Mouse (Mus musculus) midbrain, embryonic 14.5 days (tissue): ENCODE results near the gene Gria1. TPM values are rescaled to one million over a fixed set of nuclear protein-coding genes. Genes with fewer than 3 reads are reported as not detected.

Experiments used
- ATAC-seq: fragments of 200-750 bp; cut with Nextera tagmentation; 2 replicates; pipeline ENCODE4 v1.8.0; 2017; ENCODE audit warnings: moderate number of reproducible peaks, moderate library complexity; ENCODE audit not compliant: low FRiP score, low TSS enrichment
- DNase-seq: peaks from one replicate; pipeline ENCODE4 v3.0.0-alpha.2; 2015
- H3K27ac ChIP-seq: fragments of 300-500 bp; sonication (generic); replicated peaks from 2 replicates; pipeline ENCODE4 v1.5.1; 2014; ENCODE audit warnings: mild to moderate bottlenecking, low read depth, low read length, moderate library complexity
- H3K27me3 ChIP-seq: fragments of 300-500 bp; sonication (generic); 2 replicates; pipeline ENCODE4 v1.6.1; 2014; ENCODE audit warnings: low read length, control low read depth, mixed read lengths; ENCODE audit not compliant: control insufficient read depth, insufficient read depth
- H3K36me3 ChIP-seq: fragments of 300-500 bp; sonication (generic); 2 replicates; pipeline ENCODE4 v1.6.1; 2014; ENCODE audit warnings: low read length, control low read depth; ENCODE audit not compliant: control insufficient read depth, insufficient read depth
- H3K4me1 ChIP-seq: fragments of 300-500 bp; sonication (generic); 2 replicates; pipeline ENCODE4 v1.6.1; 2014; ENCODE audit warnings: mild to moderate bottlenecking, antibody characterized with exemption, low read length, control low read depth; ENCODE audit not compliant: control insufficient read depth, insufficient read depth
- H3K4me2 ChIP-seq: fragments of 300-500 bp; sonication (generic); 2 replicates; pipeline ENCODE4 v1.6.1; 2014; ENCODE audit warnings: mild to moderate bottlenecking, low read length, moderate library complexity
- H3K4me3 ChIP-seq: fragments of 300-500 bp; sonication (generic); replicated peaks from 2 replicates; pipeline ENCODE4 v1.5.1; 2014; ENCODE audit warnings: low read depth, low read length
- H3K9ac ChIP-seq: fragments of 300-500 bp; sonication (generic); replicated peaks from 2 replicates; pipeline ENCODE4 v1.6.1; 2014; ENCODE audit warnings: mild to moderate bottlenecking, low read length, moderate library complexity
- H3K9me3 ChIP-seq: fragments of 300-500 bp; sonication (generic); 2 replicates; pipeline ENCODE4 v1.6.1; 2016; ENCODE audit warnings: low read length, control low read depth, mixed read lengths; ENCODE audit not compliant: control insufficient read depth
- WGBS: fragments of 180-500 bp; shearing (Covaris S2); extraction: QIAGEN DNeasy Blood & Tissue Kit; methylation state at CpG from one replicate; pipeline ENCODE4 v1.1.7; 2014; 5-methylcytosine and 5-hydroxymethylcytosine counted together
- polyA plus RNA-seq: library from polyadenylated mRNA; unstranded; fragments of >200 nt; fragmentation: Nextera tagmentation; extraction: Ambion mirVana; gene quantifications from 2 replicates; pipeline ENCODE4 v1.2.1, GENCODE M21; 2014

Gria1 gene
- polyA plus RNA-seq = 30.5 and 31.9 TPM in 2 replicates

- peak; percentile 40; the same call in 1 of the 2 replicates for ATAC-seq
Measured at GRCm38 (mm10) chr11:57011024-57011690, at the start of gene Gria1. TSS of gene Gria1 (plus strand) at chr11:57011387.

GRCm38 (mm10) chr11:56961751-56962150, 49.4 kb upstream of the Gria1 start:
- Histone ChIP-seq H3K9me3 (no peaks in the 10 kb centered on the region), H3K4me1 (no peaks in the 10 kb centered on the region), H3K27ac (no peak overlapping the region), H3K36me3 (no peaks in the 10 kb centered on the region), H3K4me2 (no peak overlapping the region), H3K9ac (no peak overlapping the region), H3K4me3 (no peak overlapping the region), H3K27me3 (no peaks in the 10 kb centered on the region)
- ATAC-seq = no peak
- no peak for DNase-seq
- 92% methylated on average over 3 of the region's 3 CpGs for WGBS

More at GRCm38 (mm10) chr11:57011024-57011690, at the start of gene Gria1:
- Histone ChIP-seq H3K27ac (peak within 1 kb of the TSS; percentile 65), H3K9me3 (no peaks in the 10 kb centered on the region), H3K4me3 (peak within 1 kb of the TSS; percentile 42), H3K9ac (peak within 1 kb of the TSS; percentile 56), H3K27me3 (no peaks in the 10 kb centered on the region), H3K36me3 (no peaks in the 10 kb centered on the region), H3K4me2 (peak within 1 kb of the TSS; percentile 56), H3K4me1 (0 out of 2 replicates have a peak, but pooled peaks cover 11% of the 10 kb centered on the region)
- 10% methylated on average over 6 of the region's 6 CpGs for WGBS
- DNase-seq = peak; percentile 59

- Histone ChIP-seq H3K27ac (no peak overlapping the region), H3K9ac (no peak overlapping the region), H3K4me3 (no peak overlapping the region), H3K36me3 (no peaks in the 10 kb centered on the region), H3K27me3 (no peaks in the 10 kb centered on the region), H3K4me2 (no peak overlapping the region), H3K9me3 (no peaks in the 10 kb centered on the region), H3K4me1 (no peaks in the 10 kb centered on the region)
- DNase-seq (no peak), ATAC-seq (no peak)
- WGBS = 55% methylated on average over 1 of the region's 1 CpGs
Measured at GRCm38 (mm10) chr11:56972814-56973213, 38.4 kb upstream of the Gria1 start.

GRCm38 (mm10) chr11:56984321-56985000, 26.7 kb upstream of the Gria1 start:
- Histone ChIP-seq H3K9ac (no peak overlapping the region), H3K9me3 (no peaks in the 10 kb centered on the region), H3K36me3 (no peaks in the 10 kb centered on the region), H3K4me3 (no peak overlapping the region), H3K27me3 (no peaks in the 10 kb centered on the region), H3K27ac (no peak overlapping the region), H3K4me2 (no peak overlapping the region), H3K4me1 (no peaks in the 10 kb centered on the region)
- WGBS = 84% methylated on average over 3 of the region's 3 CpGs
- DNase-seq (no peak), ATAC-seq (no peak)

GRCm38 (mm10) chr11:56985457-56985856, 25.7 kb upstream of the Gria1 start:
- H3K27ac ChIP-seq = no peak overlapping the region
- H3K4me2 ChIP-seq = no peak overlapping the region
- H3K4me1 ChIP-seq = no peaks in the 10 kb centered on the region
- no peak overlapping the region for H3K4me3 ChIP-seq
- 69% methylated on average over 4 of the region's 4 CpGs for WGBS
- H3K9ac ChIP-seq = no peak overlapping the region
- H3K27me3 ChIP-seq = no peaks in the 10 kb centered on the region
- H3K9me3 ChIP-seq = no peaks in the 10 kb centered on the region
- DNase-seq = no peak
- ATAC-seq = no peak
- H3K36me3 ChIP-seq = no peaks in the 10 kb centered on the region

- Histone ChIP-seq H3K4me1 (no peaks in the 10 kb centered on the region), H3K4me3 (no peak overlapping the region), H3K4me2 (no peak overlapping the region), H3K27ac (no peak overlapping the region), H3K9me3 (no peaks in the 10 kb centered on the region), H3K36me3 (no peaks in the 10 kb centered on the region), H3K9ac (no peak overlapping the region), H3K27me3 (no peaks in the 10 kb centered on the region)
- no peak for DNase-seq
- WGBS = 78% methylated on average over 3 of the region's 3 CpGs
- no peak for ATAC-seq
Measured at GRCm38 (mm10) chr11:56999601-57000001, 11.6 kb upstream of the Gria1 start.

- no peaks in the 10 kb centered on the region for H3K9me3 ChIP-seq
- no peaks in the 10 kb centered on the region for H3K27me3 ChIP-seq
- ATAC-seq (no peak), DNase-seq (no peak)
- 36% methylated on average over 3 of the region's 3 CpGs for WGBS
- no peak overlapping the region for H3K4me2 ChIP-seq
- no peak overlapping the region for H3K4me3 ChIP-seq
- no peaks in the 10 kb centered on the region for H3K4me1 ChIP-seq
- no peak overlapping the region for H3K27ac ChIP-seq
- H3K36me3 ChIP-seq = no peaks in the 10 kb centered on the region
- H3K9ac ChIP-seq = no peak overlapping the region
Measured at GRCm38 (mm10) chr11:57004611-57005010, 6.6 kb upstream of the Gria1 start.

- Histone ChIP-seq H3K27me3 (no peaks in the 10 kb centered on the region), H3K9me3 (no peaks in the 10 kb centered on the region), H3K4me1 (no peaks in the 10 kb centered on the region), H3K27ac (no peak overlapping the region), H3K9ac (no peak overlapping the region), H3K4me3 (no peak overlapping the region), H3K36me3 (no peaks in the 10 kb centered on the region), H3K4me2 (no peak overlapping the region)
- DNase-seq (no peak), ATAC-seq (no peak)
- 87% methylated on average over 7 of the region's 7 CpGs for WGBS
Measured at GRCm38 (mm10) chr11:57005341-57005740, 5.8 kb upstream of the Gria1 start.

GRCm38 (mm10) chr11:57007790-57008189, 3.4 kb upstream of the Gria1 start:
- Histone ChIP-seq H3K4me3 (no peak overlapping the region), H3K27me3 (no peaks in the 10 kb centered on the region), H3K9me3 (no peaks in the 10 kb centered on the region), H3K27ac (no peak overlapping the region), H3K9ac (no peak overlapping the region), H3K4me2 (no peak overlapping the region), H3K4me1 (0 out of 2 replicates have a peak, but pooled peaks cover 5% of the 10 kb centered on the region), H3K36me3 (no peaks in the 10 kb centered on the region)
- no peak for DNase-seq
- WGBS = 94% methylated on average over 4 of the region's 4 CpGs
- ATAC-seq = no peak
